Mouse (Mus musculus) kidney, adult 2 months (tissue): ENCODE measurements around the gene Myo3a. TPM values are rescaled to one million over a fixed set of nuclear protein-coding genes. Genes with fewer than 3 reads are reported as not detected.
A peak's percentile ranks its signal among the peaks of the same experiment; 100 is the strongest.

ENCODE experiments used
- DNase-seq: peaks from one replicate; pipeline ENCODE4 v3.0.0; 2021
- H3K27ac ChIP-seq: fragments of 200-500 bp; 2 replicates; pipeline ENCODE4 v1.5.1; 2012; ENCODE audit warnings: low read depth, low read length, control low read depth, inconsistent platforms; ENCODE audit not compliant: insufficient read depth
- H3K27me3 ChIP-seq: fragments of 200-500 bp; replicated peaks from 2 replicates; pipeline ENCODE4 v1.6.1; 2012; ENCODE audit warnings: mild to moderate bottlenecking, moderate library complexity, low read length, inconsistent platforms; ENCODE audit not compliant: control insufficient read depth, insufficient read depth
- H3K36me3 ChIP-seq: fragments of 200-500 bp; 2 replicates; pipeline ENCODE4 v1.6.1; 2012; ENCODE audit warnings: mild to moderate bottlenecking, moderate library complexity, low read length, inconsistent platforms; ENCODE audit not compliant: control insufficient read depth, insufficient read depth
- H3K4me1 ChIP-seq: fragments of 200-500 bp; 2 replicates; pipeline ENCODE4 v1.6.1; 2011; ENCODE audit warnings: low read length; ENCODE audit not compliant: control insufficient read depth, insufficient read depth
- H3K4me3 ChIP-seq: fragments of 200-500 bp; 2 replicates; pipeline ENCODE4 v1.5.1; 2011; ENCODE audit warnings: mild to moderate bottlenecking, low read depth, low read length, control low read depth; ENCODE audit not compliant: insufficient read depth
- CTCF ChIP-seq: fragments of 200-500 bp; conservative IDR thresholded peaks from 2 replicates; pipeline ENCODE4 v1.5.1; 2011; ENCODE audit warnings: low read depth, mild to moderate bottlenecking, control low read depth, low read length, moderate library complexity, mixed read lengths; ENCODE audit not compliant: insufficient read depth, insufficient read length
- POLR2A ChIP-seq: fragments of 200-500 bp; IDR thresholded peaks from one replicate; pipeline ENCODE4 v1.6.1; 2011; ENCODE audit warnings: low read depth, low read length, control low read depth
- WGBS: fragments of 180-500 bp; shearing (Covaris S2); methylation state at CpG from one replicate; pipeline ENCODE4 v1.1.7; 2018; 5-methylcytosine and 5-hydroxymethylcytosine counted together
- polyA plus RNA-seq: library from polyadenylated mRNA; depleted of rRNA; stranded (reverse); fragments of >200 nt; gene quantifications from 2 replicates; pipeline ENCODE4 v1.2.3, GENCODE M21; 2012

Gene Myo3a
- polyA plus RNA-seq, 1 experiment = 0.03 TPM

DNA sequence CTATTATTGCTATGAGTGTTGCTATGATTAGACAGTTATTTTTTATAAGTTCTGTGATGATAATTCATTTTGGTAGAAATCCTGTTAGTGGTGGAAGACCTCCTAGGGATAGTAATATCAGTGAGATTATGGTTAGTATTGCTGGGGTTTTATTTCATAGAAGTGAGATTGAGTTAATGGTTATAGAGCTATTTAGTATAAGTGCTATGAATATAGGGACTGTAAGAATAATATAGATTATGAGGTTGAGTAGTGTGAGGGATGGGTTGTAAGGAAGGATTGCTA lies 362.8 kb downstream of the Myo3a start:
- Histone ChIP-seq H3K4me3 (no peak overlapping the region), H3K4me1 (no peaks in the 10 kb centered on the region), H3K36me3 (no peaks in the 10 kb centered on the region), H3K27me3 (no peaks in the 10 kb centered on the region), H3K27ac (no peak overlapping the region)
- DNase-seq = no peak
- TF ChIP-seq CTCF (no peak), POLR2A (no peak)

- WGBS = 6% methylated on average over 9 of the region's 9 CpGs
These were observed 390.6 kb downstream of the Myo3a start for GRCm38 (mm10) chr2:22617951-22618350.

GRCm38 (mm10) chr2:22619416-22619815 lies 392.1 kb downstream of the Myo3a start:
- no peaks in the 10 kb centered on the region for H3K36me3 ChIP-seq
- H3K4me3 ChIP-seq = no peak overlapping the region
- DNase-seq = no peak
- 0 out of 2 replicates have a peak, but pooled peaks cover 3% of the 10 kb centered on the region for H3K4me1 ChIP-seq
- TF ChIP-seq CTCF = no peak
- no peak for TF ChIP-seq POLR2A
- peaks cover 3% of the 10 kb centered on the region; the same call in 1 of the 2 replicates for H3K27me3 ChIP-seq
- H3K27ac ChIP-seq = no peak overlapping the region
- WGBS = 2% methylated on average over 12 of the region's 12 CpGs

More at GRCm38 (mm10) chr2:22617951-22618350, 390.6 kb downstream of the Myo3a start:
- no peak for TF ChIP-seq POLR2A
- TF ChIP-seq CTCF = no peak
- Histone ChIP-seq H3K36me3 (no peaks in the 10 kb centered on the region), H3K4me1 (no peaks in the 10 kb centered on the region), H3K4me3 (no peak overlapping the region), H3K27ac (no peak overlapping the region), H3K27me3 (peaks cover 1% of the 10 kb centered on the region; the same call in 1 of the 2 replicates)
- DNase-seq = no peak

DNA sequence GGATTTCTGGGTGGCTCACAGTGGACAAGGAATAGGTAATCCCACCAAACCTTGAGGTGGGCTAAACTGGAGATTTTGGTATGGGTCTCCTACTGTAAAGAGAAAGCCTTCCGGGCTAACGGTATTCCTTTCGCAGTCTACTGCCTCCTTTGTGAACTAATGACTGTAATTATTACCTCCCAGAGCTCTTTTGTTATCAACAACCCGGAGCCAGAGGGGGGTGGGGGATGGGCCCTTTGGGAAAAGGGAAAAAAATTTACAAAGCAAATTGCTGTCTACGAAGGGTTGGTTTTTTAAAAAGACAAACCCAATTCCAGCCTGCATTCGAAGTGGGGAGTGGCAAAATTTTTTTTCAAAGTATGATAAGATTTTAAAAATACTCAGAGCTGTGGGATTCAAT lies 392.7 kb downstream of the Myo3a start:
- 1% methylated on average over 6 of the region's 6 CpGs for WGBS
- H3K4me1 ChIP-seq = 0 out of 2 replicates have a peak, but pooled peaks cover 3% of the 10 kb centered on the region
- DNase-seq = no peak
- H3K4me3 ChIP-seq = no peak overlapping the region
- H3K36me3 ChIP-seq = no peaks in the 10 kb centered on the region
- TF ChIP-seq POLR2A = no peak
- no peak for TF ChIP-seq CTCF
- no peak overlapping the region for H3K27ac ChIP-seq
- H3K27me3 ChIP-seq = peaks cover 3% of the 10 kb centered on the region; the same call in 1 of the 2 replicates

GRCm38 (mm10) chr2:22620534-22620933 lies 393.2 kb downstream of the Myo3a start:
- H3K4me3 ChIP-seq = no peak overlapping the region

GRCm38 (mm10) chr2:22620978-22621827 lies 393.9 kb downstream of the Myo3a start:
- no peak overlapping the region for H3K27ac ChIP-seq
- H3K4me3 ChIP-seq = no peak overlapping the region
- H3K27me3 ChIP-seq = peaks cover 3% of the 10 kb centered on the region; the same call in 1 of the 2 replicates
- no peak for DNase-seq
- TF ChIP-seq POLR2A = no peak
- no peak for TF ChIP-seq CTCF
- no peaks in the 10 kb centered on the region for H3K36me3 ChIP-seq
- H3K4me1 ChIP-seq = 0 out of 2 replicates have a peak, but pooled peaks cover 3% of the 10 kb centered on the region
- 5% methylated on average over 20 of the region's 20 CpGs for WGBS

More at GRCm38 (mm10) chr2:22620534-22620933, 393.2 kb downstream of the Myo3a start:
- no peak for DNase-seq
- TF ChIP-seq POLR2A (no peak), CTCF (no peak)
- 0 out of 2 replicates have a peak, but pooled peaks cover 3% of the 10 kb centered on the region for H3K4me1 ChIP-seq
- 9% methylated on average over 7 of the region's 7 CpGs for WGBS
- peaks cover 3% of the 10 kb centered on the region; the same call in 1 of the 2 replicates for H3K27me3 ChIP-seq
- no peaks in the 10 kb centered on the region for H3K36me3 ChIP-seq
- no peak overlapping the region for H3K27ac ChIP-seq

GRCm38 (mm10) chr2:22621828-22622731 lies 394.8 kb downstream of the Myo3a start, which contains the start of gene Gad2:
TSS of gene Gad2 (plus strand) at chr2:22622205.
- no peaks in the 10 kb centered on the region for H3K36me3 ChIP-seq
- under 1% methylated on average over 55 of the region's 55 CpGs for WGBS
- no peak within 1 kb of the TSS for H3K27ac ChIP-seq
- H3K4me3 ChIP-seq = no peak within 1 kb of the TSS
- H3K4me1 ChIP-seq = 0 out of 2 replicates have a peak, but pooled peaks cover 3% of the 10 kb centered on the region
- peak; percentile 12 for DNase-seq
- peaks cover 3% of the 10 kb centered on the region; the same call in 1 of the 2 replicates for H3K27me3 ChIP-seq
- TF ChIP-seq POLR2A = no peak
- no peak for TF ChIP-seq CTCF
